Mouse (Mus musculus): ENCODE measurements around the gene Pik3r4.
"Not testable (repeated sequence)": the region's sequence is repeated elsewhere in the genome, so short reads cannot be mapped to it uniquely, and the experiment has no call there.

The Pik3r4 gene

DNA sequence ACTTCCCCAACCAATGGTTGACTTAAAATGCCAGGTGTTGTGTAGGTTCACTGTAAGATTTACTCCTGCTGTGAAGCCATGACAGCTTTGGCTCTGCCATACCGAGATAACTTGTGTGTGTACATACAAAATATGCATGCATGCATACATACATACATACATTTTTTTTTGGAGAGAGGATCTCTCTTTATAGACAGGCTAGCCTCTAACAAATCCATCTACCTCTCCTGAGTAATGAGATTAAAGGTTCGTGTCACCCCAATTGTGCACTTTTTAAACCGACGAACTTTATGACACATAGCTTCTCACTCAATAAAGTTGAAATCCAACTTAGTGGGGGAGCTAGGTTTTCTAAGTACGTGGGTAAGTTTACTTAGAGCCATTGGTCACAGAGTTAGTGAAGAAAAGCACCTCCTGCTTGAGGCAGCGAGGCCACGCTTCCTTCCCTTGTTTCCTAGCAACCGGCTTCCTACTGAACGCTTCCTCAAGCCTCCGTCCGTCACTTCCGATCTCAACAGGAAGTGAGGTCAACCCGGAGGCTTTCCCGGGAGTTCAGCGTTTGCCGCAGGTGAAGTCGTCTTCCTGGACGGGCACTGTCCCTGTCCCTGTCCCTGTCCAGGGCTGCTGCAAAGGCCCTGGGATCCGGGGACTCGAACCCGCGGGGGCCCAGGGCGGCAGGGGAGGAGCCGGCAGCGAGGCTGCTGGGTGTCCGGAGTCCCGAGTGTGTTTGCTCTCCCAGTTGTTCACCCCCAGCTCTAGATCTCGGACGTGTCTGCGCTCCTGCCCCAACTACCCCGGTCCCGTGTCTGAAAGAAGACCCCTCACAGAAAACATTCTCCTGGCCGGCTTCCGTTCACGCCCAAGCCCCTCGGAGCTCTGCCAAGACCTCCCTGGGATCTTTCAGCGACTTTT is at the start of gene Pik3r4:
Gene Pik3r4, plus strand, starts transcription at position 519 of the 912 bp plus-strand sequence.
- peak; percentile 96 for DNase-seq (ENCODE audit: low read depth)

DNA sequence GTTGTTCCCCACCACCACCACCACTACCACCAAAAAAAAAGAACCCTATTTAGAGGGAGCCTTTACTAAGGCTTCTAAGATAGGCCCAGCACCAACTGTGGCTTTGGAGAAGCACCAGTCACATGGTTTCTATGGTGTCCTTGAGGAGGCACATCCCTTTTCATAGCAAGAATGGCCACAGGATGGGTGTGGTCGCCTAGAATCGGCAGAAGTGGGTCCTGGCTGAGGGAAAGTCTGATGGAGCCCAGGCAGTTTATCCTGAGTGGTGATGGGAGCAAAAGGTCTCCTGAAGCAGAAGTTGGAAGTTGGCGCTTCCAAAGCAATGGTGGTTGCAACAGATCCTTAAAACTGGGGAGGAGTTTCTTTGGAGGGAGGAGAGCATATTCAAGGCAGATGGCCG is 43.9 kb upstream of the Pik3r4 start:
- no peak for DNase-seq (ENCODE audit: low read depth)

DNA sequence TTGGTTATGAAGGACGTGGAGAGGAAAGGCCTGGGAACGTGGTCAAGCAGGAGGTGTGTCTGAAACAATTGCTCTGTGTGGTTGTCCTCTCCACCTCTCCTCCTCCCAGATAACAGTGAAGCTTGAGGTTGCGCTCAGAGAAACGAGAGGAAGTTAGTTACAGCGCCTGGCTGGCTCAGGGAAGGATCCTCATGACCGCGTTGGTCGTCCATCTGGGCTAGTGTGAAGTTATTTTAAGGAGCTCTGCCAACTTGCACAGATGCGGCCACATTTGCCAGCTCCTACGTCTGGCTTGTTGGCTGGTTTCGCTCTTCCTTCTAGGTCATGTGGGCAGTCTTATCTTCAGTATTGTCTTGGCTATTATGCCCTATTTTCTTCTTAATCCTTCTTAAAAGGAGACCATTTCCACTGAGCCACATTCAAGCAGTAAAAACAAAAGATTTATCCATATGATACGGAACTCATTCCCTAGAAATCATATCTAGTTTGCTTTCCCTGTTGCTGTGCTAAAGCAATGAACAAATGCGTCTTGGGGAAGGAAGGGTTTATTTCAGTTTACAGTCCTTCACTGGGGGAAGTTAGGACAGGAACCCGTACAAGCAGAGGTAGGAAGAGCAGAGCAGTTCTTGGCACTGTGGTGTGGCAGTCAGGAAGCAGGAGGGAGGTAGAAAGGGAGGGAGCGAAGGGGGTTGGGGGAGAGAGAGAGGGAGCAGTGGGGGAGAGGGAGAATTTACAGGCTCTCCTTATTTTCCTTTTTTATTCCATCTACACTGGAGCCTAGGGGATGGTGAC is 30.6 kb upstream of the Pik3r4 start:
- no peak for DNase-seq (ENCODE audit: low read depth)

GRCm38 (mm10) chr9:105612919-105613318 is 29.9 kb upstream of the Pik3r4 start:
- no peak for DNase-seq (ENCODE audit: low read depth)

- no peak for DNase-seq (ENCODE audit: low read depth)
These were observed 26.8 kb upstream of the Pik3r4 start for GRCm38 (mm10) chr9:105615952-105616351.

GRCm38 (mm10) chr9:105617274-105617673 is 25.5 kb upstream of the Pik3r4 start:
- DNase-seq (ENCODE audit: low read depth) = peak; percentile 19

DNA sequence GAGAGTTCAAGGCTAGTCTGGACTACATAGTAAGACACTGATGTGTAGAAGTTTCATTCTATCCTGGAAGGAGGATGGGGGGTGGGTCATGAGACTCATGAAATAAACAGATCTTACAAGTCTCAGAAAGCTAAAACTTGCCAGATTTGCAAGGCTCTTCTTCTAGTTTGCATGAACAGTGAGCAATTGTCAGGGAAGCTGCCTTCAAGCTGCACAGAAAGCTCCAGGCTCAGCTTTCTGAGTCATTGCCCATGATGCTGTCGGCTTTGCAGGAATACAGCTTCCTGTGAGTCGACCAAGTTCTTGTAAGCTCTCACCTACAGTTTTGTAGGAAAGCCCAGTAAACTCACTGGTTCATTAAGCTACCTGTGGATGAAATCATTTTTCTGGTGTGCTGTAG is 8.8 kb upstream of the Pik3r4 start:
- no peak for DNase-seq (ENCODE audit: low read depth)

- DNase-seq (ENCODE audit: low read depth) = not testable (repeated sequence)
These were observed 1.4 kb upstream of the Pik3r4 start for GRCm38 (mm10) chr9:105641377-105641776.

GRCm38 (mm10) chr9:105656189-105656588 is 13.4 kb downstream of the Pik3r4 start:
- no peak for DNase-seq (ENCODE audit: low read depth)

DNA sequence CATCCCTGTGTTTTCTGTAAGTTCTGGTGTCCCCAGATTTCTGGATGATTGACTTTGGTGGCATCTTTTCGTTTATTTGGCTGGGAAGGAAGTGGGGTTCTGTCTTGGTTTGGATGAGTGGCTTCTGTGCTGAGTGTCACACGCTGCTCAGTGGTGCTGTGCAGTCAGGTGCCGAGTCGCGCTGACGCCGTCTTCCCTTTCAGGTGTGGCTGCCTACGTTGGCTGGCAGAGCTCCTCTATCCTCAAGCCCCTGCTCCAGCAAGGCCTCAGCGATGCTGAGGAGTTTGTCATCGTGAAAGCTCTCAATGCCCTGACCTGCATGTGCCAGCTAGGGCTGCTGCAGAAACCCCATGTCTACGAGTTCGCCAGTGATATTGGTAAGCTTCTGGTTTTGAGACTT is 15.4 kb downstream of the Pik3r4 start:
- no peak for DNase-seq (ENCODE audit: low read depth)

DNA sequence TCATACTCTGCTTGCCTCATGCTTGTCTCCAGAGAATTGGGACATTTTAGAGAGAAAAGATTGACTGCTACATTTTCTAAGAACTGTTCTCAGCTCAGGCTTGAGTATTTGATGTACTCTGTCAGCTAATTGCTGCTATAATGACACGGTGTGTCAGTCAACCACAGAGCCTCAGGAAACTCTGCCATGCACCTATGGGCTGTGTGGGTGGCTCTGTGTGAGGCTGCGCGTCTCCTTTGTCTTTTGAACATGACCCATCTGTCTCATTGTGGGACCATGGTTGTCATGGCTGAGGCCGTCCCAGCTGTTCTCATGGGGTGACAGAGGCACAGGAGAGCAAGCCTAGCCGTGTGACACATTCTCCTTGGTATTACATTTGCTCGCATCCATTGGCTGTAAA is 17.1 kb downstream of the Pik3r4 start:
- DNase-seq (ENCODE audit: low read depth) = no peak

- DNase-seq (ENCODE audit: low read depth) = no peak
These were observed 22.5 kb downstream of the Pik3r4 start for GRCm38 (mm10) chr9:105665269-105665668.

GRCm38 (mm10) chr9:105670916-105671315 is 28.1 kb downstream of the Pik3r4 start:
- DNase-seq (ENCODE audit: low read depth) = no peak

- no peak for DNase-seq (ENCODE audit: low read depth)
These were observed 29.3 kb downstream of the Pik3r4 start for GRCm38 (mm10) chr9:105672032-105672431.

DNA sequence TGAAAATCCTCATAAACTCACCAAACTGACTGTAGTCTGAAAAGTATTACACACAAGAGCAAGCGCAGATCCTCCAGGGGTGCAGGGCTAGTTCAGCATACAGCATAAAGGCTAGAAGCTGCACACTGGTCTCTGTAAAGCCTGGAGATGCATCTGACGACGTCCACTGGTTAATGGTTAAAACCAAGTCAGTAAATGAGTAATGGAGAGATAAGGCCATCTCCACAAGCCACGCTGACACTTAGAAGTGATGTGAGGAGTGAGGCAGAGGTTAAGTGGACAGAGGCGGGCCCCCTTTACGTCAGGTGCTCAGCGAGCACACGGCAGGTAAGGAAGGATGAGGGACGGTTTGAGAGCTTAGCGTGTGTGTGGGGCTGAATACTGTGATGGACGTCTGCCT is 33.2 kb downstream of the Pik3r4 start:
- no peak for DNase-seq (ENCODE audit: low read depth)

DNA sequence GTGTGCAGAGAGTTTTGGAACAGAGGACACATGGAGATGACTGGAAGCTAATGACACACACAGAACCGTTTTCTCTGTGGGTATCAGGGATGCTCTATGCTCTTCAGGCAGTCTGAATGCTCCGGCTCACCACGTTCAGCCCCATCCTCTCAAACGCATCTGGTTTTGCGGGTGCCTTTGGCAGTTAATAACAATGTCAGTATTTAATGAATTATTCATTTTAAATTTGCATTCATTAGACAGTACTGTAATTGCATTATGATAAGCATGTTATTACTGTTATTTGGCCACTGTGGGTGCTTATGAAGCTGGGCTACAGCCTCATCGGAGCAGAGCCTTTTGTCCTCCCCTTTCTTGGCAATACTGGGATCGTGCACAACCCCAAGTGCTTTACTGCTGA is 38.6 kb downstream of the Pik3r4 start:
- DNase-seq (ENCODE audit: low read depth) = no peak

- DNase-seq (ENCODE audit: low read depth) = no peak
These were observed 41.9 kb downstream of the Pik3r4 start for GRCm38 (mm10) chr9:105684549-105685165.

DNA sequence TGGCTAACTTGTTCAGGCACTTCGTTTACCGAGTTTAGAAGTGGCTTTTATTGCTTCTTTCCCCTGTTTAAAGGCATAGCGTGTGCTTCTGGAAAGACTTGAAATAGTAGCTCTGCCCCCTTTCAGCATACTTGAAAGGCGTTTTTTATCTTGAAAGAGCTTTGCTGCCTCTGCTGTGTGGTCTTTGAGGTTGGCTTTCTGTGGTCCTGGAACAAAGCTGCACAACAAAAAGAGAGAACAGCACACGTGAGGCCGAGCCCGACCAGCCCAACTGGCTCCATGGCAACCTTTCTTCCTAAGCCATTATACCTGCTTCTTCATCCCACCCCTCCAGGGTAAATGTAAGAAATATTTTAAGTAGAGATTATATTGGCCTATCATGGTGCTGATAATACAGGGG is 46.7 kb downstream of the Pik3r4 start:
- no peak for DNase-seq (ENCODE audit: low read depth)

DNA sequence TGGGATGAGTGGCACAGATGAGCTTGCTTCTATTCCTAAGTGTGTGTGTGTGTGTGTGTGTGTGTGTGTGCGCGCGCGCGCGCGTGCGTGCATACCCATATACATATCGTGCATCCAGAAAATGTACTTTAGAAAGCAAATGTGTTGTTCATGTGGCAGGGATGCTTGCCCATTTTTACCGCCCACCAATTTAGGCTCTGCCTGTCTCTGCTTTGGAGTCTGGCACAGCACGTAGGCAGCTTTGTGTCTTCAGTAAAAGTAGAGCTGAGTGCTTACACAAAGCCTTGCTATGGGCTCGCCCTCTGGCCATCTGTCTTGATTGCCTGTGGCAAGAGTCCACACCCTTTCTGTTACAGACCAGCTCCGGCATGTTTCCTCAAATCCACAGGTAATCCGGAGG is 49.7 kb downstream of the Pik3r4 start:
- no peak for DNase-seq (ENCODE audit: low read depth)

DNA sequence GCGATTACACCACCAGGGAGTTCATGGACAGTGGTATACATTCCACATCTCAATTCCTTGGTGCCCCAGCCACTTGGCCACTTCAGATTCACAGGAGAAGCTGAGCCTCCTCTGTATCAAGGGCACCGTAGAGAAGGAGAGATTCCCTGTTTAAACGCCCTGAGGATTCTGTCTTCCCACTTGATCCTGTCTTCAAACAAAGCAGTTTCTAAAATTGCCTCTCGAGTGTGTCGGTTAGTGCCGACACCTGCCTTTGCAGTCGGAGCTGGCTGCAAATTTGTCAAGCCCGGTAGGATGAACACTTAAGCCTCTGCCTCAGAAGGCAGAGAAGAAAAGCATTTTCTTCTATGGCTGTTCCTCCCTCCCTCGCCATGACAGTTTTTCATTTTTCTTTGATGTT is 50.3 kb downstream of the Pik3r4 start:
- DNase-seq (ENCODE audit: low read depth) = no peak

DNA sequence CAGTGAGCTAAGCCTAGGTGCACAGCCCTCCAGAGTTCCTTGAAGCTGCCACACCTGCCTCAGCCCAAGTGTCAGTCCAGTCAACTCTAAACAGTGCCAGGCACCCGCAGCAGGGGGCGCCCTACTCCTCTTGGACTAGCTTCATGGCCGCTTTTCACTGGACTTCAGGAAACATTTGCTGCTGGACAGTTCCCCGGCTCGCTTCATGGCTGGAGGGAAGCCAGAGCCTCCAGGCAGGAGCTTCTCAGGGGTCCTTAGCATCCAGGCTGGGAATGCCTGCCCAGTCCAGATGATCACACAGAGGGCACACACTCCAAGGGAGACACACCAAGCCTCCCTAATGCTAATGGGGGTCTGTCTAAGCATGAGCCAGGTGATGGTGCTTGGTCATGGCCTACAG is 51.1 kb downstream of the Pik3r4 start:
- peak; percentile 60 for DNase-seq (ENCODE audit: low read depth)

GRCm38 (mm10) chr9:105696818-105697564 is 54.2 kb downstream of the Pik3r4 start:
- no peak for DNase-seq (ENCODE audit: low read depth)
